Mouse (Mus musculus) ES-Bruce4 (cell line): ENCODE measurements around the gene Frem2. TPM values are rescaled to one million over a fixed set of nuclear protein-coding genes. Genes with fewer than 3 reads are reported as not detected.

ENCODE experiments used
- H3K27ac ChIP-seq: 2 replicates; pipeline ENCODE4 v1.5.1; 2012; ENCODE audit warnings: low read length, inconsistent platforms; ENCODE audit not compliant: insufficient read depth
- H3K27me3 ChIP-seq: 2 replicates; pipeline ENCODE4 v1.6.1; 2012; ENCODE audit warnings: mild to moderate bottlenecking, low read length, inconsistent platforms; ENCODE audit not compliant: control insufficient read depth, poor library complexity, insufficient read depth, severe bottlenecking
- H3K36me3 ChIP-seq: 2 replicates; pipeline ENCODE4 v1.6.1; 2012; ENCODE audit warnings: inconsistent platforms, mild to moderate bottlenecking, low read length, moderate library complexity; ENCODE audit not compliant: control insufficient read depth, poor library complexity, insufficient read depth, severe bottlenecking
- H3K4me1 ChIP-seq: one replicate; pipeline ENCODE4 v1.8.1; 2011; ENCODE audit warnings: low read length; ENCODE audit not compliant: control insufficient read depth, insufficient read depth
- H3K4me3 ChIP-seq: 2 replicates; pipeline ENCODE4 v1.5.1; 2011; ENCODE audit warnings: low read depth, mild to moderate bottlenecking, low read length
- H3K9ac ChIP-seq: 2 replicates; pipeline ENCODE4 v1.6.1; 2012; ENCODE audit warnings: low read depth, mild to moderate bottlenecking, inconsistent platforms; ENCODE audit not compliant: poor library complexity, severe bottlenecking
- H3K9me3 ChIP-seq: replicated peaks from 2 replicates; pipeline ENCODE4 v1.6.1; 2012; ENCODE audit warnings: mild to moderate bottlenecking, low read length, inconsistent platforms; ENCODE audit not compliant: control insufficient read depth, poor library complexity, insufficient read depth, severe bottlenecking
- CTCF ChIP-seq: IDR thresholded peaks from one replicate; pipeline ENCODE4 v1.8.1; 2011; ENCODE audit warnings: low read depth, low read length
- EP300 ChIP-seq: IDR thresholded peaks from 2 replicates; pipeline ENCODE4 v1.6.1; 2011; ENCODE audit warnings: low read depth, low read length; ENCODE audit not compliant: insufficient read depth
- POLR2A ChIP-seq: IDR thresholded peaks from one replicate; pipeline ENCODE4 v1.8.1; 2011; ENCODE audit warnings: low read length; ENCODE audit not compliant: insufficient read depth
- polyA plus RNA-seq: library from polyadenylated mRNA; stranded (reverse); fragments of >200 nt; gene quantifications from 2 replicates; pipeline ENCODE4 v1.2.4, GENCODE M21; 2011; ENCODE audit warnings: low read depth; ENCODE audit not compliant: missing spikeins, insufficient read depth, insufficient read length

The Frem2 gene
- polyA plus RNA-seq, 1 experiment, result 29.2 TPM

GRCm38 (mm10) chr3:53630630-53631029 lies 26.5 kb downstream of the Frem2 start:
- H3K9ac ChIP-seq, result no peak overlapping the region
- no peaks in the 10 kb centered on the region for H3K9me3 ChIP-seq
- H3K36me3 ChIP-seq, result no peaks in the 10 kb centered on the region
- H3K4me1 ChIP-seq, result no peaks in the 10 kb centered on the region
- H3K4me3 ChIP-seq, result no peak overlapping the region
- no peaks in the 10 kb centered on the region for H3K27me3 ChIP-seq
- no peak for TF ChIP-seq CTCF
- no peak for TF ChIP-seq EP300
- TF ChIP-seq POLR2A, result no peak
- H3K27ac ChIP-seq, result no peak overlapping the region

- H3K36me3 ChIP-seq, result no peaks in the 10 kb centered on the region
Measured at GRCm38 (mm10) chr3:53629966-53630365, 27.2 kb downstream of the Frem2 start.

GRCm38 (mm10) chr3:53623222-53623621 lies 33.9 kb downstream of the Frem2 start:
- no peaks in the 10 kb centered on the region for H3K36me3 ChIP-seq
- no peaks in the 10 kb centered on the region for H3K27me3 ChIP-seq
- no peak overlapping the region for H3K9ac ChIP-seq
- no peak for TF ChIP-seq EP300
- no peak for TF ChIP-seq POLR2A
- TF ChIP-seq CTCF, result no peak
- no peak overlapping the region for H3K4me3 ChIP-seq
- H3K4me1 ChIP-seq, result peaks cover 2% of the 10 kb centered on the region
- no peak overlapping the region for H3K27ac ChIP-seq
- no peaks in the 10 kb centered on the region for H3K9me3 ChIP-seq

More at GRCm38 (mm10) chr3:53629966-53630365, 27.2 kb downstream of the Frem2 start:
- TF ChIP-seq CTCF (no peak), EP300 (no peak), POLR2A (no peak)
- Histone ChIP-seq H3K27ac (no peak overlapping the region), H3K9ac (no peak overlapping the region), H3K27me3 (no peaks in the 10 kb centered on the region), H3K4me3 (no peak overlapping the region), H3K4me1 (no peaks in the 10 kb centered on the region), H3K9me3 (no peaks in the 10 kb centered on the region)

- Histone ChIP-seq H3K36me3 (no peaks in the 10 kb centered on the region), H3K4me3 (no peak overlapping the region), H3K9me3 (no peaks in the 10 kb centered on the region), H3K27ac (no peak overlapping the region), H3K9ac (no peak overlapping the region), H3K4me1 (peaks cover 2% of the 10 kb centered on the region), H3K27me3 (no peaks in the 10 kb centered on the region)
- TF ChIP-seq POLR2A (no peak), EP300 (no peak), CTCF (no peak)
Measured at GRCm38 (mm10) chr3:53620978-53621377, 36.2 kb downstream of the Frem2 start.

- H3K36me3 ChIP-seq, result no peaks in the 10 kb centered on the region
- peaks cover 2% of the 10 kb centered on the region for H3K4me1 ChIP-seq
Measured at GRCm38 (mm10) chr3:53620355-53620754, 36.8 kb downstream of the Frem2 start.

GRCm38 (mm10) chr3:53611106-53611505 lies 46.0 kb downstream of the Frem2 start:
- TF ChIP-seq EP300, result no peak
- TF ChIP-seq CTCF, result no peak
- TF ChIP-seq POLR2A, result no peak
- peaks cover 1% of the 10 kb centered on the region for H3K4me1 ChIP-seq
- H3K36me3 ChIP-seq, result no peaks in the 10 kb centered on the region
- H3K4me3 ChIP-seq, result no peak overlapping the region
- H3K9ac ChIP-seq, result no peak overlapping the region
- no peaks in the 10 kb centered on the region for H3K27me3 ChIP-seq
- no peak overlapping the region for H3K27ac ChIP-seq
- H3K9me3 ChIP-seq, result no peaks in the 10 kb centered on the region

More at GRCm38 (mm10) chr3:53620355-53620754, 36.8 kb downstream of the Frem2 start:
- H3K27me3 ChIP-seq, result no peaks in the 10 kb centered on the region
- H3K27ac ChIP-seq, result no peak overlapping the region
- no peak for TF ChIP-seq EP300
- TF ChIP-seq CTCF, result no peak
- TF ChIP-seq POLR2A, result no peak
- no peak overlapping the region for H3K4me3 ChIP-seq
- no peak overlapping the region for H3K9ac ChIP-seq
- no peaks in the 10 kb centered on the region for H3K9me3 ChIP-seq
